Mouse (Mus musculus): ENCODE results near the gene Mpv17l.
A peak's percentile ranks its signal among the peaks of the same experiment; 100 is the strongest.
"Not testable (repeated sequence)": the region's sequence is repeated elsewhere in the genome, so short reads cannot be mapped to it uniquely, and the experiment has no call there.

Mpv17l gene

DNA sequence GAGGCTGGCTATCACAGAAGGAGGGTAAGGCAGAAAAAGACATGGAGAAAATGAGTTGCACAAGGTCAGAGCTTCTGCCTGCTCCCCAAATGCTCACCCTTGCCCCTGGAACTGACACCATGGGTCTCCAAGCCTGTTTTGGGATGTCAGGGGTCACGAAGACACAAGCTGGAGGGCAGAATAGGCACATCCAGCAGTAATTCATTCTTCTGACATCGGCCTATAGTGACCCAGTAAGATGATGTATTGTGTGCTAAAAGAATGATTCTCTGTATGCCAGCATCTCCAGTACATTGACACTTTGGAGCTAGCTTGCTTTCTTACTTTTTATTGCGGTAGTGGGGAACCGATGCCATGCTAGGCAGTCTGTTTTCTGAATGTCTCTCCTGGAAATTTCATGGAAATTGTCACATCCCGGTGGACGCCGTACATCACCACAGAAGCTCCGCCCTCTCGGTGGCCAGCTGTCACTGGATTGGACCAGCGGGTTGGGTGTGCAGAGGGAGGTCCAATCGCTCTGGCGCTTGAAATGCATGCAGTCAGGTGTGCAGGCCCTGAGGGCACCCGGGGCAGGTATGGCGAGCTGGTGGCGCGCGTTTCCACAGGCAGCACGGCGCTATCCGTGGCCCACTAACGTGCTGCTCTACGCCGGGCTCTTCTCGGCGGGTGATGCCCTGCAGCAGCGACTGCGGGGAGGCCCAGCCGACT, 37.3 kb downstream of the Mpv17l start:
- DNase-seq = peak; percentile 82

GRCm38 (mm10) chr16:13940847-13941395, 38.0 kb downstream of the Mpv17l start:
- DNase-seq = no peak

GRCm38 (mm10) chr16:13944178-13944577, 41.2 kb downstream of the Mpv17l start:
- DNase-seq = no peak

DNA sequence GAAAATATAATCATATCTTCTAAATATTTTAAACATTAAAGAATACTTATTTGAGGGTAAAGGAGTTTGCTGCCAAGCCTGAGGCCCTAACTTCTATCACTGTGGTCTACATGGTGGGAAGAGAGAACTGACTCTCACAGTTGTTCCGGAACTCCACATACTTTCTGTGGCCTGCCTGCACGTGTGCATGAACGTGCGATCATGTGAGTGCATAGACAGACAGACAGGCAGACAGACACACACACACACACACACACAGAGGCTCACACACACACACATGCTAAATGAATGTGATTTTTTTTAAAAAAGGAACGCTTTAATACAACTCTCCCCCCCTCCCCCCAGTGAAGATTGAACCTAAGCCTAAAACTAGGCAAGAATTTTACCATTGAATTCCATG, 41.8 kb downstream of the Mpv17l start:
- DNase-seq = no peak

GRCm38 (mm10) chr16:13945153-13945552, 42.2 kb downstream of the Mpv17l start:
- no peak for DNase-seq

- no peak for DNase-seq
Observed at GRCm38 (mm10) chr16:13946306-13946705, 43.3 kb downstream of the Mpv17l start.

DNA sequence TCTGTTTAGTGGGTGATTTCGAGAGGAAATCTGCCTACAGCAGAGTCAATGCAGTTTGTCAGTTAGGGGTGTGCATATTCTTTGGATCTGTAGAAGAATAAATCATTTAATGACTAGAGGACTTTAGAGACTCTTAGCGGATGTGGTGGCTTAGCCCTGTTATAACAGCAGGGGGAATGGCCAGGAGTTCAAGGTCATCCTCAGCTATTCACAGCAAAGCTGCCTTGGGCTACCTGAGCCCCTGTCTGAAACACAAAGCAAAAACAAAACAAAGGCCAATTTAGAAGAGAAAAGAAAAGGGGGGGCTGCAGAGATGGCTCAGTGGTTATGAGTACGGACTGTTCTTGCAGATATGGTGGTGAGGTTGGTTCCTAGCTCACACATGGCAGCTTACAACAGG, 48.3 kb downstream of the Mpv17l start:
- DNase-seq = no peak

DNA sequence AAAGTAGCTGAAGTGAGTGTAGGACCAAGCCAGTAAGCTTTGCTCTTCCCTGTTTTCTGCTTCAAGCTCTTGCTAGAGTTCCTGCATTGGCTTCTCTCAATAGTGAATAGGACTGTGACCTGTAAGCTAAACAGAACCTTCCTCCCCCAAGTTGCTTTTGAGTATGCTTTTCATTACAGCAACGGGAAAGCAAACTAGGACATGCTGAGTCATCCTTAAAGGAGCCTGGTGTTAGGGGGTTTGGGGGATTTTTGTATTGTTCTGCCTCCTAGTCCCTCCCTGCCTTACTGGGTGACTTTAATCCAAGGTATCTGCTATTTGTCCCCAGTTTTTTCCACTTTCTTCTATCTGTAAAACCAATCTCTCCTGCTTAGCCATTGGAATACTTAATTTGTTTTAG, 59.1 kb downstream of the Mpv17l start:
- DNase-seq = no peak

- DNase-seq = no peak
Observed at GRCm38 (mm10) chr16:13969096-13969495, 66.1 kb downstream of the Mpv17l start.

DNA sequence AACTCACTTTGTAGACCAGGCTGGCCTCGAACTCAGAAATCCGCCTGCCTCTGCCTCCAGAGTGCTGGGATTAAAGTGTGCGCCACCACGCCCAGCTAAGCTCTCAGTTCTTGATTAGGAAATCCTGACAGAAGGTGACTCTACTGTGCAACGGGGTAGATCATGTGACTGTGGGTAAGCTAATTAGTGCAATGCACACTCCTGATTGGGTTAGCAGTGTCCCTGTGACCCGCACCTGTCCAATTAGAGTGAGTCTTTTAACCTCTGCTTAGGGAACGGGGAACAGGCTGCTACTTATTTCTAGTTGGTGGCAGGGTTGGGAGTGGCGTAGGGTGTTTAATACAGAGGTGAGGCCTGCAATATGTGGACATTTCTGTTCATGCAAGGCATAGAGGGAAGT, 69.1 kb downstream of the Mpv17l start:
- DNase-seq = no peak

- DNase-seq = not testable (repeated sequence)
Observed at GRCm38 (mm10) chr16:13976358-13976896, 73.5 kb downstream of the Mpv17l start.

DNA sequence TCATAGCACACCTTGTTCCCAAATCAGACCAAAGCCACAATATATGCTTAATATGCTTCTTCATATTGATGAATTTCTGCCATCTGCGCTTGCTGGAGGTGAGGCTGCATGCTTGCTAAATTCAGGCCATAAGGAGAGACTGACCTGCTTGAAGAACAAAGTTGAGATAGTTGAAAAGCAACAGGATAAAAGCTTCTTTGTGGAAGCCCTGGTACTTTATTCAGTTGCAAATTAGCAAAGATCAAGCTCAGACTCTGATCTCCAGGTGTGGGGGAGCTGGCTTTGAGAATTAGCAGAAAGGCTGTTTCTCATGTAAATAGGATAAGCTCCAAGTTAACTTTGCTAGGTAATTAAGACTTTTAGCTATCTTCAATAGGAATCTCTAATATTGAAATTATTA, 74.1 kb downstream of the Mpv17l start:
- DNase-seq = not testable (repeated sequence)

GRCm38 (mm10) chr16:13981726-13982125, 78.8 kb downstream of the Mpv17l start:
- DNase-seq = not testable (repeated sequence)

DNA sequence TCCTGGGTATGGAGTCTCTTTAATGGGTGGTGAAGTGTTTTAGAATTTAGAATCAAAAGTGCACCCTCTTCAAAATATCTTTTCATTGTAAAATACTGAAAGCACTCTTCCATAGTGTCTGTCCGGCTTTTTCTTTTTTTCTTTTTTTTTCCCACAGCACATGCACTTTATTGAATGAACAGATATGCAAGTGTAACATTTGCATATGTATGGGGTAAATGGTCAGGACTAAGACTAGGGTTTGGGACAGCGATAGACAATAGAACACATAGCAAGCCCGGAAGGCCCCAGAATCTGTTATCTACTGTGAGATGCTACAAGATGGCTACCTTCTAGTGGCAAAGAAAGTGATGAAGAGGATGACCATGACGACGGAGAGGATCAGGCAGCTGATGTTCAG, 80.2 kb downstream of the Mpv17l start:
- no peak for DNase-seq

DNA sequence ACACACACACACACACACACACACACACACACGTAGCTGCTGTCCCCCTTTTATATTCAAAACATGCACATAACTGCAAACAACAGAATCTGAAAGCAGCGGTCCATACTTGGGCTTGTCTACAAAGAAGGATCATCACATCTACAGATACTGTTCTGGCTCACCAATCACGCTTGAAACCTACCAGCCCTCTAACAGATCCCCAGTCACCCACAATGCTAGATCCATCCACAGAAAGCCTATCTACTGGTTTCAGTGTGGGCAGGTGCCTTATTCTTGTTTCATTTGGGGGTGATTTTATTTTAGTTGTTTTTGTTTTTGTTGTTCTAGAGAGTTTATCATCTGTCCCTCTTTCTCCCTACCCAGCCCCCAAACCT, 83.2 kb downstream of the Mpv17l start:
- DNase-seq = no peak

DNA sequence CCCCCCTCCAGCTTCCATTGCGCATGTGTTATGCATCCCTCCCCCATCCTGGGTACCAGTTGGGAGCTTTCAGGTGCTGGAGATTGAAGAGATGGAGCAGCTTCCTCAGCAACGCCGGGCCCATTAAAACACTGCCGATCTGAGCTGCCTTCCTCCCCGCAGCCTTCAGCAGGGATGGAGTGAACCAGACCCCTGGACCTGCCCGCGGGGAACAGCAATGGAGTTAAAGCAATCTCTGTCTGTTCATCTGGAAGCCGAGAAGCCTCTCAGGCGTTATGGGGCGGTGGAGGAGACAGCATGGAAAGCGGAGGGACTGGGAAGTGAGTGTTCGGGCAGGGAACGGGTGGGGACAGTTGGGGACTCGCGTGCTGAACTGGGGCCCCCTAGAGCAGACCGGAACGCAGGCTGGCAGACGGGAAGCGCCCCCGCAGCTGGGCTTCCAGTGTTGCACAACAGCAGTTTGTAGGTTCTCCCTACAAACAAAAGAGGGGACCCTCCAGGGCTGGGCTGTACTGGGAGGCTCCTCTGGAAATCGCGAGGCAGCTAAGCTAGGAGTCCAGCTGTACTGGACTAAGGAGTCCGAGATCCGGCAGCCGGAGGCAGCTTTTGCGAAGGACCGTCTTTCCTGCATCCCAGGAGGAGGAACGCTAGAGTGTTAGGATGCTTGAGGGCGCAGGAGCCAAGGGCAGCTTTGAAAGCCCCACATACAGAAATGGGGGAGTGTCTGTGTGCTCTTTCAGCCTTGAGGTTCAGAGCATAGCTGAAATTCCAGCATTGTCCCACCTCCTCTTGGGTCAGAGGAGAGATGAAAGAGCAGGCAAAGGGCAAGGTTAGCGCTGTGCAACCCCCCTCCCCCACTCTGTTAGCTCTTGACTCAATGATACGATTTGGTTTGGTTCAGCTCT, 83.9 kb downstream of the Mpv17l start, which contains the start of the genes 2900011O08Rik and Ifitm7:
2900011O08Rik (plus strand) TSS at position 31 of the 905 bp plus-strand sequence.
Ifitm7 (minus strand) TSS at position 315 of the 905 bp plus-strand sequence.
- peak; percentile 71 for DNase-seq

- no peak for DNase-seq
Observed at GRCm38 (mm10) chr16:13992518-13993248, 89.7 kb downstream of the Mpv17l start.

GRCm38 (mm10) chr16:13994076-13994475, 91.1 kb downstream of the Mpv17l start:
- DNase-seq = no peak

DNA sequence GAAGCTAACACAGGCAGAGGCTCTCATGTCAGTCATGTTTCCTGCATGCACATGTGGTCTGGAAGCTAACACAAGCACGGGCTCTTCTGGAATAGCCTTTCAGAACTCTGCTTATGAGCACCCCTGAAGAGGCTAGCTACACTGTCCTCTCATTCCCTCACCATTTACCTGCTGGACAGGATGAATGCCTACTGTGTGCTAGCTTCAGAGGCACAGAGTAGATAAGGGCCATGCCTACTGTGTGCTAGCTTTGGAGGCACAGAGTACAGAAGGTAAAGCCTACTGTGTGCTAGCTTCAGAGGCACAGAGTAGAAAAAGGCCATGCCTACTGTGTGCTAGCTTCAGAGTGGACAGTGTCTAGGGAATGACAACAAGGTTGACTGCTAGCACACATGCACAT, 91.5 kb downstream of the Mpv17l start:
- DNase-seq = no peak
